Mouse (Mus musculus): ENCODE results near the gene Defb23. TPM values are rescaled to one million over a fixed set of nuclear protein-coding genes. Genes with fewer than 3 reads are reported as not detected.

The Defb23 gene
- polyA plus RNA-seq, 1 experiment from 2014 or later, result not detected

DNA sequence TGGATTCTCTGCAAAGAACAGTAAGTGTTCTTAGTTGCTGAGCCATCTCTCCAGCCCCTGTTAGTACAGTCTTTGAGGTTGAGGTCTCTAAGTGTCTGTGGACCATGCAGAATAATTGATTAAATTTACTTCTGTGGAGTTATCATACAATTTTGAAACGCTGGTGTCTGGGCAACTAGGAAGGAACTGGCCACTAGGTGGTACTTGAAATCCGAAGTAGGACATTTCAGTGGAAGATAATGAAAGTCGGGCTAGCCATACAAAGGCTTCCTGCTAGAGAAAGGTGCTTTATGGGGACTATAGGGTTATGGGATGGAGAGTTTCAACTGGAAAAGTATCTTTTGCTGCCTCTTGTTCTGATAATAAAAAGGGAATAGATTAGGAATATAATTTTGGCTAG, 8.0 kb upstream of the Defb23 start:
- Histone ChIP-seq H3K27me3 (no peaks in the 10 kb centered on the region), H3K4me3 (no peak overlapping the region), H3K27ac (no peak overlapping the region), H3K4me1 (no peaks in the 10 kb centered on the region), H3K36me3 (no peaks in the 10 kb centered on the region), H3K9me3 (no peaks in the 10 kb centered on the region), H3K9ac (no peak overlapping the region), H3K4me2 (replicated peaks) (no peak overlapping the region)
- no peak for ATAC-seq (ENCODE audit: insufficient number of reproducible peaks, insufficient read depth, low FRiP score, low TSS enrichment)
- WGBS, result 34% methylated on average over 3 of the region's 3 CpGs

DNA sequence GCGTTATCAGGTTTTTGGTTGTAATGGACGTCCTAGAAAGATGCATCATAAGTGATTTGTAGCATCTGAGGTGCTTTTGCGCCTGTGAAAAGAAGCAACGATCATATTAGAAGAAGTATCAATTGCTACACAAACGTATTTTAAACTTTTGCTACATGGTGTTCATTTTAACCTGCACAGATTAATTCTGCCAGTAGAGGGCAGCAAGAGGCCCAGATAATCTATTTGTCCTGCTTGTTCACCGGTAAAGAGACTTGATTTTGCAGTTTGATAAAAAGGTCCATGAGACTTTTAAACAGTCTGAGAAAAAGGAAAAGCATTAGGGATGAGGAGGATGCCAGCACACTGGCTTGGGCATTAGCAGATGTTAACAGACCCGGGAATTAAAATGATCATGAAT, 6.6 kb upstream of the Defb23 start:
- H3K9ac ChIP-seq, result no peak overlapping the region
- H3K36me3 ChIP-seq, result no peaks in the 10 kb centered on the region
- no peaks in the 10 kb centered on the region for H3K4me1 ChIP-seq
- H3K4me3 ChIP-seq, result no peak overlapping the region
- no peak overlapping the region for H3K4me2 ChIP-seq (replicated peaks)
- no peak overlapping the region for H3K27ac ChIP-seq
- H3K27me3 ChIP-seq, result no peaks in the 10 kb centered on the region
- 33% methylated on average over 7 of the region's 7 CpGs for WGBS
- H3K9me3 ChIP-seq, result no peaks in the 10 kb centered on the region
- ATAC-seq (ENCODE audit: insufficient number of reproducible peaks, insufficient read depth, low FRiP score, low TSS enrichment), result no peak

DNA sequence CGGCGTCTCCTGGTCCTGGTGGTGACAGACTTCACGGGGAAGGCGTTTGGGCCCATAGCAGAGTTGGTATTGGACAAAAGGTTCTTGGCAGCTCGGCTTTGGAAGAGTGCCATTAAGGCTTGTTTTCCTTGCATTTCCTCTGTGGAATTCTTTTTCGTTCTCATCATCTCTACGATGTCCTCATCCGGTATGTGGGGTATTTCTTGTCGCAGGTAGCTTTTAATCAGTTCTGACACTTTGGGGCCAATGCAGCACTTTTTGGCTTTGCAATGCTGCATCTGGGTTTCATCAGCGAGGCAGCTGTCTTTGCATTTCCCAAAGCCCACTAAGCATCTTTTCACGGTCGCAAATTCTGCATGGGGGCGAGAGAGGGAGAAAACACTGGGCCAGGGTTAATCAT, 5.2 kb downstream of the Defb23 start:
- Histone ChIP-seq H3K9ac (no peak overlapping the region), H3K36me3 (no peaks in the 10 kb centered on the region), H3K27ac (no peak overlapping the region), H3K4me2 (replicated peaks) (no peak overlapping the region), H3K4me3 (no peak overlapping the region), H3K4me1 (no peaks in the 10 kb centered on the region), H3K27me3 (no peaks in the 10 kb centered on the region), H3K9me3 (no peaks in the 10 kb centered on the region)
- WGBS, result 52% methylated on average over 13 of the region's 13 CpGs
- ATAC-seq (ENCODE audit: insufficient number of reproducible peaks, insufficient read depth, low FRiP score, low TSS enrichment), result no peak

DNA sequence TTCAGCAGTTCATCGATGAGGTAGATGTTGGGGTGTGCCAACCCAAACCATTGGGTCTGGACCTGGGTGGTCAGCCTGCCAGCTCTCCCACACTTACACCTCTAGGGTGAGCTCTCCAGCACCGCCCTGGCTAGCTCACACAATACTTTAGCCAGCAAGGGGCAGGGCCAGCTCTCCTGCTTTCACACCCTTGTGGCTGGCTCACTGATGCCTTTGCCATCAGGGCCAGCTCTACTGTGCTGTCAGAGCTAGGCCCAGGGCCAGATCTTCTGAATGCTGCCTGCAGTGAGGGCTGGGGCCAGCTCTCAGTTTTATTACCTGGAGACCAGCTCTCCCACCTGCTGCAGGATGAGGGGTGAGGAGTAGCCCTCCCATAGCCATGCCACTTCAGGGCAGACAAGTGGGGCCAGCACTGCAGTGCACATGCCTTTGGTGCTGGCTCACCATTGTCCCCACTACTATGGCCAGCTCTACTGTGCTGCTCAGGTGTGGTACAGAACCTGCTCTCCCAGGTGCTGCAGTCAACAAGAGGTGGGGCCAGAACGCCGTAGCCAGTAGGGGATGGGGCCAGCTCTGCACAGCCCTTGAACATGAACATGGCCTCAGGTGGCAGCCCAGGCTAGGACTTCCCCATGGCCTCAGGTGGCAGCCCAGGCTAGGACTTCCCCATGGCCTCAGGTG, 12.2 kb downstream of the Defb23 start:
- WGBS, result 75% methylated on average over 4 of the region's 4 CpGs
- Histone ChIP-seq H3K4me2 (replicated peaks) (no peak overlapping the region), H3K4me3 (no peak overlapping the region), H3K4me1 (peaks cover 11% of the 10 kb centered on the region), H3K9ac (no peak overlapping the region), H3K27me3 (no peaks in the 10 kb centered on the region), H3K9me3 (no peaks in the 10 kb centered on the region), H3K36me3 (no peaks in the 10 kb centered on the region), H3K27ac (no peak overlapping the region)
- ATAC-seq (ENCODE audit: insufficient number of reproducible peaks, insufficient read depth, low FRiP score, low TSS enrichment), result peak; percentile 22; the same call in 1 of the 2 replicates

DNA sequence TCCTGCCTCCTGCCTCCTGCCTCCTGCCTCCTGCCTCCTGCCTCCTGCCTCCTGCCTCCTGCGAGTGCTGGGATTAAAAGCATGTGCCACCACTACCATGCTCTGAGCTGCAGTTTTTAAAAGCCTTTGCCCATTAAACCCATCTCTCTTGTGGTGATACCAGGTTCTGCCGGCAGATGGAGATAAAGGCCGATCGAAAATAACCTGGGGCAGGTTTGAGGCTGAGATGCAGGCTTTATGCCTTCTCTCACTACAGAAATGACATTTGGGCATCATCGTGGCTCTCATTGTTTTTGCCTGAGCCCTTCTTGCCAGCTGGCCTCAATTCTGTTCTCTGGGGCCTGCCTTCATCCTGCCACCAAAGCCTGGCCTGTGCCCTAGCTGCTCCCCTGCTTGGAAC, 14.2 kb downstream of the Defb23 start:
- ATAC-seq (ENCODE audit: insufficient number of reproducible peaks, insufficient read depth, low FRiP score, low TSS enrichment), result no peak
- Histone ChIP-seq H3K4me3 (no peak overlapping the region), H3K9ac (no peak overlapping the region), H3K36me3 (no peaks in the 10 kb centered on the region), H3K27me3 (no peaks in the 10 kb centered on the region), H3K27ac (no peak overlapping the region), H3K4me1 (peaks cover 12% of the 10 kb centered on the region), H3K9me3 (no peaks in the 10 kb centered on the region), H3K4me2 (replicated peaks) (no peak overlapping the region)
- 3% methylated on average over 5 of the region's 5 CpGs for WGBS

DNA sequence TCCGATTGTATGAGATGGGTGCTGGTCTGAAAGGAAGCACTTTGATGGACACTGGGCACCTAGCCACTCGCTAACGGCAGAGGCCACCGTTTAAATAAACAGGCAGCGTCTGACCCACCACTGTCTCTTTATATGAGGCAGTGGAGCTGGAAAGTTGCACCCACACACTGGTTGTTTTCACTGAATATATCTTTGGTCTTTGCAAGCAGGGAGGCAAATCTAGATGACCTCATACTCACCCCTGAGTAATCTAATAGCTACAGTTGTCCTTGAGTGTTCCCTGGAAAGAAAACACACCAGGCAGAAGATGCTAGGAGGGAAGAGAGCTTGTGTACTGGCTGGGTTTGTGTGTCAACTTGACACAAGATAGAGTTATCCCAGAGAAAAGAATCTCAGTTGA, 17.0 kb downstream of the Defb23 start:
- peaks cover 12% of the 10 kb centered on the region for H3K4me1 ChIP-seq
- ATAC-seq (ENCODE audit: insufficient number of reproducible peaks, insufficient read depth, low FRiP score, low TSS enrichment), result no peak
- H3K9ac ChIP-seq, result no peak overlapping the region
- H3K4me3 ChIP-seq, result no peak overlapping the region
- no peak overlapping the region for H3K4me2 ChIP-seq (replicated peaks)
- H3K36me3 ChIP-seq, result no peaks in the 10 kb centered on the region
- H3K27ac ChIP-seq, result no peak overlapping the region
- no peaks in the 10 kb centered on the region for H3K9me3 ChIP-seq
- 38% methylated on average over 5 of the region's 5 CpGs for WGBS
- no peaks in the 10 kb centered on the region for H3K27me3 ChIP-seq

DNA sequence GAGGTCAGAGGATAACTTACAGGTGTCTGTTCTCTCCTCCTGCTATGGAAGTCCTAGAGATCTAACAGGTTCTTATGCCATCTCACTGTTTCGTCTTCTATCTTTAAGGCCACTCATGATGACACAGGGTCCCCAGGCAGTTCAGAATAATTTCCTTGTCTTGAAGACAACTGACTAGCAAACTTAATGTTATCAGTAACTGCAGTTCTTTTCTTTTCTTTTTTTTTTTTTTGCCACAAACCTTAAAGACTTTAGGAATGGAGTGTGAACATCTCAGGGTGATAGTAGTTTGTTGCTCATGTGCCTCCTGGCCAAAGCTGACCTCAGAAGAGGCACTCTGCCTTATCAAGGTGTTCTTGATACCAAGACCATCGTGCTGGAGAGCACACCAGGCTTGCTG, 17.8 kb downstream of the Defb23 start:
- Histone ChIP-seq H3K27ac (no peak overlapping the region), H3K27me3 (no peaks in the 10 kb centered on the region), H3K36me3 (no peaks in the 10 kb centered on the region), H3K4me3 (no peak overlapping the region), H3K9me3 (no peaks in the 10 kb centered on the region), H3K4me2 (replicated peaks) (no peak overlapping the region), H3K4me1 (peaks cover 12% of the 10 kb centered on the region), H3K9ac (no peak overlapping the region)
- WGBS, result 64% methylated on average over 2 of the region's 2 CpGs
- no peak for ATAC-seq (ENCODE audit: insufficient number of reproducible peaks, insufficient read depth, low FRiP score, low TSS enrichment)

DNA sequence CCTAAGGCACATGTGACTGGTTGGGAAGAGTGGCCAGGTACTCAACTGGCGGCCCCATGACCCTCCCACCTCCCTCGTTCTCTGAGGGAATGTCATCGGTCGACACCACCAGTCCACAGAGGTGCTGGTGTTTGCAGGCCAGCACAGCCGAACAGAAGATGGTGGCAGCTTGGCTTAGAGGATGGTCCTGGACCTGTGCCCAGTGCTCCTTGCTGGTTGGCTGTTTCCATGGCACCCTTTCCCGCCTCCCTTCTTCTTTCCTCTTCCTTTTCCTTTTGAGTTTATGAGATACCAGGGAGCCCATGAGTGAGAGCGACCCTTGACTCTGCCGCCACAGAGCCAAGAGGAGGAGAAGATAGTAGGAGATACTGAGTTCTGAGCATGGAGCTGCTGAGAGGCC, 21.1 kb downstream of the Defb23 start:
- Histone ChIP-seq H3K27ac (no peak overlapping the region), H3K4me3 (no peak overlapping the region), H3K9ac (no peak overlapping the region), H3K27me3 (no peaks in the 10 kb centered on the region), H3K9me3 (no peaks in the 10 kb centered on the region), H3K4me2 (replicated peaks) (no peak overlapping the region), H3K4me1 (peaks cover 12% of the 10 kb centered on the region), H3K36me3 (no peaks in the 10 kb centered on the region)
- ATAC-seq (ENCODE audit: insufficient number of reproducible peaks, insufficient read depth, low FRiP score, low TSS enrichment), result no peak
- 87% methylated on average over 8 of the region's 8 CpGs for WGBS

DNA sequence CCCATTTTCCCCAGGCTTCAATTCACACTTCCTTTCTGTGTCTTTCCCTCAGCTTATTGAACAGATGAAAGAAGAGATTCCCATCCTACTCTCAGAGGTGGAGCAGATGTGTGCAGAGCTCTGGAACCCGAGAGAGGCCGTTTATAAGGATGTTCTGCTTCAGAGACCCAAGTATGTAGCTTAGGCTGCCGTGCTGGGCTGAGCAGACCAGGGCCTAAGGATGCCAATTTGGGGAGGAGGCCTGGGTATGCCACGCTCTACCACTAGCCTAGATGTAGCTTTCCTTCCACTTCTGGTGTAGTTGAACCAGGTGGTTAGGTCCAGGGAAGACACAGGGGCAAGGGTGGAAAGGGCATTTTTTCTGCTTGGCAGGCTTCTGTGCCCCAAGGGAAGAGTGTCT, 22.1 kb downstream of the Defb23 start:
- ATAC-seq (ENCODE audit: insufficient number of reproducible peaks, insufficient read depth, low FRiP score, low TSS enrichment), result no peak
- Histone ChIP-seq H3K9ac (no peak overlapping the region), H3K27ac (no peak overlapping the region), H3K9me3 (no peaks in the 10 kb centered on the region), H3K4me2 (replicated peaks) (no peak overlapping the region), H3K36me3 (no peaks in the 10 kb centered on the region), H3K27me3 (no peaks in the 10 kb centered on the region), H3K4me3 (no peak overlapping the region), H3K4me1 (peaks cover 5% of the 10 kb centered on the region)
- 74% methylated on average over 4 of the region's 4 CpGs for WGBS

DNA sequence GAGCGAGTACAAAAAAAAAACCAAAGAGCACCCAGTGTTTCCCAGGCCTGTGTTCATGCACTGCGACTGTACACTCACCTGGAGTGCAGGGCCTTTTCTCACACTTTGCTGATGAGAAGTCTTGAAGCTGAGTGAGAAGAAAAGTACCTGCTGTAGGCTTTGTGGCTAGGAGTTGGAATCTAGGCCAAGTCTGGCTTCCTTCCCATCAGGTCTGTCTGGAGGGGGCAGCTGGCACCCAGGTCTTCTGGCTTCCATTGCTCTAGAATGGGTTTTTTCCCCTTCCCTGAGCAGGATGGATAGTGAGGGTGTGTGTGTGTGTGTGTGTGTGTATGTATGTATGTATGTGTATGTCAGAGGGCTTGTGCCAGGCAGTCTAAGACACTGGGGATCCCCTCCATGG, 24.6 kb downstream of the Defb23 start:
- ATAC-seq (ENCODE audit: insufficient number of reproducible peaks, insufficient read depth, low FRiP score, low TSS enrichment), result no peak
- H3K36me3 ChIP-seq, result no peaks in the 10 kb centered on the region
- WGBS, result 84% methylated on average over 2 of the region's 2 CpGs

DNA sequence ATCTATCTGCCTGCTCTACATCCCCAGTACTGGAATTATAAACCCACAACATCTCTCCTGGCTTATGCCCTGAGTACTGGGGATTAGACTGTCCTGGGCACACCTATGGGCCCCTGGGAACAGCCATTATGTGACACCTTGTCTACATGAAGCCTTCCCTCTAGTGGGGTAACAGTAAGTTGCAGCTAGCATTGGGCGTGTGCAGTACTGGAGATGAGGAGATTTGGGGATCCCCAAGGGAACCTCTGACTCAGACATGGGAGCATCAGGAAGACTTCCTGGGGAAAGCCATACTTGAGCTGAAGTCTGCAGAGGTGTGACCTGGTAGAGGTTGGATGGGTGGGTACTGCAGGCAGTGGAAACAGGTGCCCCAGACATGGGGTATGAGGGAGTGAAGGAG, 25.5 kb downstream of the Defb23 start:
- WGBS, result 53% methylated on average over 1 of the region's 1 CpGs
- peaks cover 8% of the 10 kb centered on the region for H3K4me1 ChIP-seq
- H3K9ac ChIP-seq, result no peak overlapping the region

More for the DNA sequence above, 24.6 kb downstream of the Defb23 start:
- Histone ChIP-seq H3K4me3 (no peak overlapping the region), H3K9me3 (no peaks in the 10 kb centered on the region), H3K4me2 (replicated peaks) (no peak overlapping the region), H3K27ac (no peak overlapping the region), H3K4me1 (peaks cover 8% of the 10 kb centered on the region), H3K27me3 (no peaks in the 10 kb centered on the region), H3K9ac (no peak overlapping the region)

DNA sequence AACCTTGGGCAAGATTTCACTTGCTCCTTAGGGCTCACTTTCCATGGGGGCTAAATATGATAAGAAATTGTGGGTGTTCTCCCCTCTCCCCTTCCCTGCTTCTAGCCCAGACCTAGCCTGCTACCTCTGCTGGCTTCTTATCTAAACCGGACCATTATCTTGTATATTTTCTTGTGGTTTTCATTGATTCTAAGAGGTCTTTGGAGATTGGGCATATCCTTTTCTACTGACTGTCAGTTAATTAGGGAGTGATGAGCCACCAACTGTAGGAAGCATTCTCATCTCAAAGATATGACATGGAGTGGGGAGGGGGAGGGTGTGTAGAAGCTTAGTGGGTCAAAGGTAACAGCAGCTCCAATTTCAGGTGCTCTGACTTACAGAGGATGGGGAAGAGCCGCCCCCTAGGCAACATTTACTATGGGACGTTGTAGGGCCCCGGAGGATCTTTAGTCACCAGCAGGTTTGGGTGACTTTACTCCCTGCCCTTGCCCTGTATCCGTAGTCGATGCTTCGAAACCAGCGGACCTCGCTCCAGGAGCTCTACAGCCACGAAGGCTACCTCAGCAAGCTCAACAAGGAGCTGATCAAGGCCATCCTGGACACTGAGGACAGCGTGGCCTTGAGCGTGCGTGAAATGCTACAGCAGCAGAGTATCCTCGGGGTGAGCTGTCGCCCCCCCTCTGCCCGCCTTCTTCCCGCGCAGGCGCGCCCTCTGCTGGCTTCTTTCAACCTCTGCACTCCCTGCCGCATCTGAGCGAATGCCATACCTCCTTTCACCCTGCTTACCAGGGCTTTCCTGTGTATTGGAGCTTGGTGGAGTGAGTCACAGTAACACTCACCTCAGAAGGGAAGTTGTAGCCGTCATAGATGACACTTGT, 27.2 kb downstream of the Defb23 start:
- ATAC-seq (ENCODE audit: insufficient number of reproducible peaks, insufficient read depth, low FRiP score, low TSS enrichment), result peak; percentile 79

More for the DNA sequence above, 25.5 kb downstream of the Defb23 start:
- Histone ChIP-seq H3K36me3 (no peaks in the 10 kb centered on the region), H3K27ac (no peak overlapping the region), H3K27me3 (no peaks in the 10 kb centered on the region), H3K4me3 (no peak overlapping the region), H3K9me3 (no peaks in the 10 kb centered on the region), H3K4me2 (replicated peaks) (no peak overlapping the region)
- ATAC-seq (ENCODE audit: insufficient number of reproducible peaks, insufficient read depth, low FRiP score, low TSS enrichment), result no peak

More for the DNA sequence above, 27.2 kb downstream of the Defb23 start:
- Histone ChIP-seq H3K9ac (peak overlapping the region; percentile 50), H3K4me1 (peaks cover 8% of the 10 kb centered on the region), H3K4me2 (replicated peaks) (peak overlapping the region; percentile 56), H3K27ac (no peak overlapping the region), H3K4me3 (peak overlapping the region; percentile 29), H3K9me3 (no peaks in the 10 kb centered on the region), H3K36me3 (no peaks in the 10 kb centered on the region), H3K27me3 (no peaks in the 10 kb centered on the region)
- 3% methylated on average over 23 of the region's 23 CpGs for WGBS

Data from embryonic facial prominence, embryonic 12.5 days (tissue).